Mouse (Mus musculus) left cerebral cortex, postnatal 36 days (tissue): Measurements from ENCODE around the gene Olfr411. TPM values are rescaled to one million over a fixed set of nuclear protein-coding genes. Genes with fewer than 3 reads are reported as not detected.
A peak's percentile ranks its signal among the peaks of the same experiment; 100 is the strongest.

Experiments
- DNase-seq, 2 experiments: peaks; one replicate each; pipeline ENCODE4 v3.0.0; 2021 to 2022; ENCODE audit warnings: low spot score in 2 of 2, mixed read lengths in 1 of 2
- intact Hi-C: fragments of 180-260 bp; cut with DNase I; formaldehyde crosslinking; loops from one replicate; pipeline ENCODE4 v1.15.1; 2025
- total RNA-seq, 2 experiments: library from RNA; stranded (reverse); gene quantifications; 2 replicates each; pipeline ENCODE4 v1.2.3; 2021

The Olfr411 gene
- total RNA-seq = not detected

- intact Hi-C loops = no loop called here
- DNase-seq = no peak
Observed at GRCm38 (mm10) chr11:74352550-74352949, at the start of gene Olfr411. Olfr411 (minus strand) TSS chr11:74352650.

GRCm38 (mm10) chr11:74402126-74402525 lies 49.7 kb upstream of the Olfr411 start:
- no peak for DNase-seq
- intact Hi-C loops = loop anchor here (10.0 kb wide), 1 partner anchor 123 kb away; no protein-coding TSS in a partner anchor

GRCm38 (mm10) chr11:74395583-74395982 lies 43.1 kb upstream of the Olfr411 start:
- DNase-seq = no peak
- intact Hi-C loops = no loop called here

- DNase-seq = no peak
- intact Hi-C loops = no loop called here
Observed at GRCm38 (mm10) chr11:74393489-74393888, 41.0 kb upstream of the Olfr411 start.

- no peak for DNase-seq
- intact Hi-C loops = no loop called here
Observed at GRCm38 (mm10) chr11:74392903-74393302, 40.5 kb upstream of the Olfr411 start.

GRCm38 (mm10) chr11:74391899-74392298 lies 39.4 kb upstream of the Olfr411 start:
- intact Hi-C loops = no loop called here
- no peak for DNase-seq

GRCm38 (mm10) chr11:74387203-74387602 lies 34.8 kb upstream of the Olfr411 start:
- intact Hi-C loops = no loop called here

GRCm38 (mm10) chr11:74385674-74386073 lies 33.2 kb upstream of the Olfr411 start:
- intact Hi-C loops = no loop called here
- no peak for DNase-seq

More at GRCm38 (mm10) chr11:74387203-74387602, 34.8 kb upstream of the Olfr411 start:
- DNase-seq = no peak

GRCm38 (mm10) chr11:74379166-74379873 lies 26.9 kb upstream of the Olfr411 start:
- intact Hi-C loops = loop anchor here (2.0 to 5.0 kb wide), 2 partner anchors 147 to 168 kb away; no protein-coding TSS in a partner anchor
- DNase-seq = peak in 1 of 2 experiments; percentile 3

GRCm38 (mm10) chr11:74376847-74377246 lies 24.4 kb upstream of the Olfr411 start:
- peak; percentile 59 to 66 for DNase-seq
- intact Hi-C loops = loop anchor here (5.0 kb wide), 1 partner anchor 170 kb away; no protein-coding TSS in a partner anchor

- DNase-seq = peak; percentile 73 to 79
- intact Hi-C loops = loop anchor here (1.0 to 5.0 kb wide), 3 partner anchors 1089 to 1233 kb away; partner anchors contain the start of gene Haspin
Observed at GRCm38 (mm10) chr11:74371393-74372100, 19.1 kb upstream of the Olfr411 start.

- intact Hi-C loops = no loop called here
- DNase-seq = no peak
Observed at GRCm38 (mm10) chr11:74361769-74362168, 9.3 kb upstream of the Olfr411 start, which contains the start of gene Olfr412. Olfr412 (plus strand) TSS chr11:74362069.

GRCm38 (mm10) chr11:74337931-74338330 lies 14.5 kb downstream of the Olfr411 start, which contains the start of gene Olfr410:
Olfr410 (minus strand) TSS chr11:74338031.
- no peak for DNase-seq
- intact Hi-C loops = no loop called here

- DNase-seq = no peak
- intact Hi-C loops = no loop called here
Observed at GRCm38 (mm10) chr11:74328781-74329180, 23.7 kb downstream of the Olfr411 start.

GRCm38 (mm10) chr11:74326044-74326443 lies 26.4 kb downstream of the Olfr411 start:
- intact Hi-C loops = no loop called here

More at GRCm38 (mm10) chr11:74326044-74326443, 26.4 kb downstream of the Olfr411 start:
- DNase-seq = no peak

Other genes starting within 250 kb of the Olfr411 start
- not detected for gene Olfr401, start 238.9 kb downstream of the Olfr411 start, total RNA-seq
- not detected for gene Olfr402, start 199.1 kb downstream of the Olfr411 start, total RNA-seq
- gene Olfr403, start 166.4 kb downstream of the Olfr411 start, total RNA-seq = not detected
- not detected for gene Olfr43, start 141.3 kb downstream of the Olfr411 start, total RNA-seq
- not detected for gene Olfr406, start 92.8 kb downstream of the Olfr411 start, total RNA-seq
- not detected for gene Olfr59, start 68.9 kb downstream of the Olfr411 start, total RNA-seq
- not detected for gene Olfr410, start 14.6 kb downstream of the Olfr411 start, total RNA-seq
- not detected for gene Olfr412, start 9.4 kb upstream of the Olfr411 start, total RNA-seq